Mouse (Mus musculus) induced T-regulatory cell, adult 2 months (primary cell): ENCODE data around the gene Krt82.
"Not testable (repeated sequence)": the region's sequence is repeated elsewhere in the genome, so short reads cannot be mapped to it uniquely, and the experiment has no call there.

Source experiments
- DNase-seq: peaks from one replicate; pipeline ENCODE4 v3.0.0-alpha.2; 2012; ENCODE audit warnings: low read depth

Gene Krt82

DNA sequence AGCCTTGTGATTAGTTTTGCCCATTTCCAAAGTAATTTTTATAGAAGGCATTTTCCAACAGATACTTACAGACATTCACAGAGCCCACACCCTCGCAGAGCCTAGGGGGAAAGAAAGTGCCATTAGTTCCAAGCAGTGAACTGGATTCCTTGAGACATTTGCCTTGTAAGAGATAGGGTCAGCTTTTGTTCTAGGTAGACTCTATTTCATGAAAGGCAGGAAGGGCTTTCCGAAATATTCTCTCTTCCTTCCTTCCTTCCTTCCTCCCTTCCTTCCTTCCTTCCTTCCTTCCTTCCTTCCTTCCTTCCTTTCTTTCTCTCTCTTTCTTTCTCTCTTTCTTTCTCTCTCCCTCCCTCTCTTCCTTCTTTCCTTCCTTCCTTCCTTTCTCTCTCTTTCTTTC, 33.3 kb downstream of the Krt82 start, which contains the start of gene Gm49425:
Gm49425 (minus strand) TSS at position 101 of the 400 bp plus-strand sequence.
- not testable (repeated sequence) for DNase-seq

DNA sequence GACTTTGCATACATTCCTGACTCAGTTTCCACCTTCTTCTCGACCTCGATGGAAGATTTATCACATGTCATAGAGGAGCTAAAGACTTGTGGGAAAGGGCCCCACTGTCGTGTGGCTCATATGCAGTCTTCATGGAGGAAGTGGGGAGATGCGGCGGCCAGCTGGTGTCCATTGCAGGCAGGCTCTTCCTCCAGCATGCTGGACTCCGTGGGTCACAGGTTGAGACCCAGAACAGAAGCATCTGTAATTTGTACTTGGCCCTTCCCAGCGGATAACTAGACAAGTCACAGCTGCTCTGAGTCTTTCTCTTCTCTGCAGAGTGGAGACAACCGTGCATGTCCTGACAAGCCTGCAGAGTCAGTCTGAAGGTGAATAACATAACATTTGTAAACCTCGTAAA, 42.2 kb downstream of the Krt82 start:
- no peak for DNase-seq

DNA sequence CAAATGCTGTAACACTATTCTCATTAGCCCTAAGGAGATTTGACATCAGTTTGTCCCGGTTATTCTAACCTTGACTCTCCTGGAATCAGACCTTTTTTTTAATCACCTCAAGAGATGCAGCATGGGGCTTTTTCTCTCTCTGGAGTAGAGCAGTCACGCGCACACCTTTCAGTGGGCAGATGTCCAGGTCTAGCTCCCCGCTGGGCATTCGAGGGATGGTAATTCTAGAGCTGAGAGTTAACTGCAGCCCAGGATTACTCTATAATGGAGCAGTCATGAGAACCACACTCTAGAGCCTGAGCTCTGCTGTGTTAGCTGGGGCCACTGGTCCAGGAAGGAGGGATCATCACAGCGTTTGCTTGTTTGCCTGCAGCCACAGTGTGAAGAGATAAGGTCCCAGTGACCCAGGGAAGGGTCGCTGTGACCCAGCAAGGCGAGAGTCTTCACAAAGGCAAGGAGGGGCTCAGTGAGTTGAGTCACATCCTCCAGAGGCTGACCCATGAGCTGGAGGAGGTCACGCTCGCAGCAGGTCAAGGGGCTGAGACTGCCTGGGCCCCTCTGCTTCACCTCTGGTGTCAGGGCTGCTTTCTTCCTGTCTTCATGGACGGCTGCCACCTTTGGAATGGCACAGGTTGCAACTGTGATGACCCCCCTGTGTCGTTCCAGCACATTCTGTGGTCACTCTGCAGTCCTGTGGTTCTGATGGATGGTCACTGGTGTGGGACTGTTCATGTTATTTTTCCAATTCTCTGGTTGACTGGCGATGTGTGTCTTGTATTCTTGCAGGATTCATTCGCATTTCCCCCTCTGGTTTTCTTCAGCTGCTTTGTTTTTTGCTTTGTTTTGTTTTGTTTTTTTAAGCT, 43.3 kb downstream of the Krt82 start:
- no peak for DNase-seq

DNA sequence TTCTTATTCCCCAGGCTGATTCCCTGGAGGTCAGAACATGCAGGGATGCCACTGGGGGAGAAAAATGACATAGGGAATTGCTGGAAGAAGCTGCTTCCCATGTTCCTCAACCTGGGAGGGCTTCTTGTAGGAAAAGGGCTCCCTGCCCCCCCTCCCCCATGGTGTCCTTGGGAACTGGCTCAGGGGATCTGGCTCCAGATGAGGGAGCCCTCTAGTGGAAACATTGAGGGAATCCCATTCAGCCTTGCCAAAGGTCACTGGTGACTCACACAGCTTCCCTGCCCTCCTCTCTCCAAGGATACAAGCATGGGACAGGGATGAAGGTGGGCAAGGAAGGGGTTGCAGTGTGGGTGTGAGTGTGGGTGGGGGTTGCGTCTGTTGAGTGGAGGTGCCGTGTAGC, 53.3 kb downstream of the Krt82 start:
- no peak for DNase-seq

DNA sequence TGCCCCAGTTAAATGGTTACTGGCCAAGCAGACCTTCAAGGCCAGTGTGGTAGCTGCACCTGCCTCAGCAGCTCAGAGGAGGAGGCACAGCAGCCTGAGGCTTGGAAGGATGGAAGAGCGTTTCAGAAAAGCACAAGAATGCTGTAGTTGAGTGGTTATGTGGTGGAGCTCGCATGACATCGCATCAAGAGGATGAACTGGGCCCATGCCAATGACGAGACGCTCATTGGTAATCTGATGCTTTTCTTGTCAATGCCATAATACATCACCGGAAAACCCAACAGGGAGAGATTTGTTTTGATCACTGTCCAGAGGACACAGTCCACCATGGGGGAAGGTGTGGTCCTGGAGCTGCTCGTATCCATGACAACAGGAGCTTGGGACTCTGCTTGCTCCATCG, 55.2 kb downstream of the Krt82 start:
- DNase-seq: no peak

DNA sequence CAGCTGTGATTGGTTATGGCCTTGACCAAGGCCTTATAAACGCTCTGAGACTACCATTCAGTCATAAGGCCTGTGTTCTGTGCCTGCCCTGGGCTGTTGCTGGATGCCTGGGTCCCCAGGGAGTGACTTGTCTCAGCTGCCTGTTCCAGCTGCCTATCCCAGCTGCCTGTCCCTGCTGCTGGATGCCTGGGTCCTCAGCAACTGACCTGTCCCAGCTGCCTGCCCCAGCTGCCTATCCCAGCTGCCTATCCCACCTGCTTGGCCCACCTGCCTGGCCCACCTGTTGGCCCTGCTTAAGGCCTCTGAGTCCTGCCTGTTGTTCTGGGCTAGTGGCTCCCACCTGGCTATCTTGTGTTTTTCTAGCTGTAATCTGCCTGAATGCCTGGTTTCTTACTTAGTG, 56.3 kb downstream of the Krt82 start:
- DNase-seq: no peak

DNA sequence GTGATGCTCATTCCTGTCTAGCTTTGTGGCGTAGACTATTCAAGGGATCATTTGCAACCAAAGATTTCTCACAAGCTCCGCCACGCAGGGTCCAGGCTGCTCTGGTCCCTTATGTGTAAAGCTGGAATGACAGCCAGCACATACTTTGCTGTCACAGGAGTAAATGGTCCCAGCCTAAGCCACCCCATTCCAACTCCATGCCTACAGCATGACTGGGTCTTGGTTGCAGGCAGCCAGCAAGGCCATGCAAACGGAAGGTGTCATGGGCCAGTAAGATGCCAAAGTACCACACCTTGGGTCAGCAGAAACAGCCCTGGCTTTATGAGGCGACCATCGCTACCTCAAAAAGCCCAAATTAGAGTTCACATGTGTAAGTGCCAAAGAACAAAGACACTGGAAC, 56.8 kb downstream of the Krt82 start:
- DNase-seq: no peak

DNA sequence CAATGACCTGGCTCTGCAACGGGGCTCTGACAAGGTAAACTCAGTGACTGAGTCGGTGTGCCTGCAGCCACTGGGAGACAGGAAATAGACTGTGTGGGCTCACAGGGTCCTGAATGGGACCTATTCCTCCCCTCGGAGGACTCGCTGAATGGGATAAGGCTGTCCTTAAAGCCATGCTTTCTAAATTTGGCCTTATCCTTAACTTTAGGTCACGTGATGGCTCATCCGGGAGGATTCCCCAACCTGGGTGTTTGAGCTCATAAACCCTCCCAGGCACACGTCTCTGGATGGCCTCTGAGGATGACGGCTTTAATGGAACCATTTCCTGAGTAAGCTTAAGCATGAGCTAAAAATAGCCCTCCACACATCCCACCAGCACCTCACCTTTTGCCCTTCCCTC, 57.7 kb downstream of the Krt82 start:
- DNase-seq: no peak

DNA sequence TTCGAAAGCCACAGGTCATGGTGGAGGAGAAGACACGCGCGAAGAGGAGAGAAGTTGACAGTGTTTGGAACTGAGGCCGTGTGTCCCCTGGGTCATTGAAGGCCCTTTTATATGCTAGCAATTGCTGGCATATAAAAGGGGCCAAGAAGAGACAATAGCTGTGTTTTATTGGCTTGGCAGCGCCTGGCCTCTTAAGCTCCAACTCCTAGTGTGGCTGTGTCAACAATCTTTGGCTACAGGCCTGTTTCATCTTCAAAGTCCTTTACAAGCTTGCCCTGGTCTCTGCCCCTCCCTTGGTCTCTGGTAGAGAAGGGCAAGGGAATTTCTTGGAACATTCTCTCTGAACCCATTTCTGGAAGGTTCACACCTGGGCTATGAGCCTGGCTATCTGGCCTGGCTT, 59.0 kb downstream of the Krt82 start, which contains the start of gene Krt83:
Krt83 (minus strand) TSS at position 82 of the 400 bp plus-strand sequence.
- DNase-seq: no peak
